In the genomic region with DNA sequence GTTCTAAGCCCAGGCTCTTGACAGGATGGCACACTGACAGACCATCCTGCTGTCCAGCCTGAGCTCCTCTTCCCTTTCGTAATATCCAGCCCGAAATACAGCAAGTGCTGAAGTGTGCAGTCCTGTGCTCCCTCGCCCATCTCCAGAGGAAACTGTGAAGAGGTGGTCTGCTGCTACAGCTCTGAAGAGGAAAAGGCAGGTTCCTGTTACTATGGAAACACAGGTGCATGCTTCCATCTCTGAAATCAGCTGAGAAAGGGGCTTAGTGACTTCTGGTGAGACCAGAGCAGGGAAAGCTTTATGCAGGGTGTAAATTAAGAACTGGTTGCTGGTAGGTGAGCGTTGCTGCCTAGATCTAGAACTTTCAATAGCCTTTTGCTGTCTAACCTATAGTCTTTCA, we compare ENCODE assay signal across 13 mouse cellular contexts.
"Had no signal": no experiment of that assay in that cellular context is flagged by ENCODE, and none has a peak within 500 bp of the region (broad histone marks: within the 10 kb centered on the region; RNA-seq: fewer than 3 reads in every experiment).

No protein-coding gene starts in this region.

- H3K9ac ChIP-seq: limb, embryonic 15.5 days; liver, embryonic 12.5 days; lung, embryonic 15.5 days; neural tube, embryonic 13.5 days; stomach, embryonic 15.5 days had no signal

- H3K27ac ChIP-seq: left cerebral cortex, adult 2 months; limb, embryonic 15.5 days; liver, embryonic 12.5 days; lung, embryonic 15.5 days; neural tube, embryonic 13.5 days; stomach, embryonic 15.5 days had no signal

- H3K9me3 ChIP-seq: limb, embryonic 15.5 days; liver, embryonic 12.5 days; lung, embryonic 15.5 days; neural tube, embryonic 13.5 days; stomach, embryonic 15.5 days had no signal

- H3K27me3 ChIP-seq: limb, embryonic 15.5 days; liver, embryonic 12.5 days; lung, embryonic 15.5 days; neural tube, embryonic 13.5 days; stomach, embryonic 15.5 days had no signal

- DNase-seq: kidney, adult 8-10 months; kidney, postnatal 25 days; lung, postnatal 14 days; right cerebral cortex, postnatal 14 days; thymus, adult 2 months; thymus, postnatal 25 days had no signal

- ATAC-seq: intestine, postnatal 0 days; liver, embryonic 12.5 days had no signal

- H3K4me2 ChIP-seq: limb, embryonic 15.5 days; liver, embryonic 12.5 days; lung, embryonic 15.5 days; neural tube, embryonic 13.5 days; stomach, embryonic 15.5 days had no signal

- H3K4me3 ChIP-seq: left cerebral cortex, adult 2 months; limb, embryonic 15.5 days; liver, embryonic 12.5 days; lung, embryonic 15.5 days; neural tube, embryonic 13.5 days; stomach, embryonic 15.5 days had no signal

- H3K4me1 ChIP-seq: limb, embryonic 15.5 days; liver, embryonic 12.5 days; lung, embryonic 15.5 days; neural tube, embryonic 13.5 days; stomach, embryonic 15.5 days had no signal

- H3K36me3 ChIP-seq: limb, embryonic 15.5 days; liver, embryonic 12.5 days; lung, embryonic 15.5 days; neural tube, embryonic 13.5 days; stomach, embryonic 15.5 days had no signal
